In the genomic region with DNA sequence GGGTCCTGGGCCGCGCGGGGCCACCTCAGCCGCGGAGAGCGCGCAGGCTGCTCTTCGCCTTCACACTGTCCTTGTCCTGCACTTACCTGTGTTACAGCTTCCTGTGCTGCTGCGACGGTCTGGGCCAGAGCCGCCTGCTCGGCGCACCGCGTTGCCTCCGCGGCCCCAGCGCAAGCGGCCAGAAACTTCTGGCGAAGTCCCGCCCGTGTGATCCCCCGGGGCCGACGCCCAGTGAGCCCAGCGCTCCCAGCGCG, we compare ENCODE assay signal across 11 mouse cellular contexts. TPM values are rescaled to one million over a fixed set of nuclear protein-coding genes. Genes with fewer than 3 reads are reported as not detected.
DNase-seq lines count a peak whose midpoint lies in the region; ATAC-seq and TF ChIP-seq lines count a peak whose summit lies in the region.
"Had no signal": no experiment of that assay in that cellular context is flagged by ENCODE, and none has a peak within 500 bp of the region (broad histone marks: within the 10 kb centered on the region; RNA-seq: fewer than 3 reads in every experiment).

No protein-coding gene starts in this region.

- H3K4me3 ChIP-seq in intestine, embryonic 15.5 days (replicated peaks) = peak overlapping the region; percentile 21; the same call in 1 of the 2 replicates
- peak overlapping the region; percentile 65 for H3K4me3 ChIP-seq in olfactory bulb, adult 2 months (ENCODE audit: insufficient read depth, low read depth, low read length)
- H3K4me3 ChIP-seq: liver, embryonic 13.5 days; myocyte had no signal

- no peaks in the 10 kb centered on the region for H3K36me3 ChIP-seq in intestine, embryonic 15.5 days
- H3K36me3 ChIP-seq: liver, embryonic 13.5 days had no signal

- ATAC-seq in intestine, embryonic 15.5 days = no peak

- H3K9me3 ChIP-seq in intestine, embryonic 15.5 days = no peaks in the 10 kb centered on the region
- H3K9me3 ChIP-seq: liver, embryonic 13.5 days had no signal

- H3K4me1 ChIP-seq in intestine, embryonic 15.5 days (replicated peaks) = peaks cover 8% of the 10 kb centered on the region; the same call in 1 of the 2 replicates
- H3K4me1 ChIP-seq in olfactory bulb, adult 2 months (ENCODE audit: control insufficient read depth, insufficient read depth, low read length) = peaks cover 11% of the 10 kb centered on the region; the same call in 1 of the 2 replicates
- H3K4me1 ChIP-seq: liver, embryonic 13.5 days had no signal

- H3K27me3 ChIP-seq in intestine, embryonic 15.5 days (replicated peaks) = peaks cover 41% of the 10 kb centered on the region

- no peak overlapping the region for H3K9ac ChIP-seq in intestine, embryonic 15.5 days
- H3K9ac ChIP-seq: liver, embryonic 13.5 days had no signal

- TF ChIP-seq POLR2A in olfactory bulb, adult 2 months (IDR thresholded peaks at IDR 0.05; ENCODE audit: insufficient read depth, low read depth, low read length) = no peak

- peak overlapping the region; percentile 52 for H3K4me2 ChIP-seq in intestine, embryonic 15.5 days (replicated peaks)
- H3K4me2 ChIP-seq: liver, embryonic 13.5 days had no signal

- intact Hi-C loops in gastrocnemius, postnatal 36 days (cut with DNase I) = no loop called here

- under 1% methylated on average over 28 of the region's 28 CpGs for WGBS in intestine, embryonic 15.5 days
- 2% methylated on average over 28 of the region's 28 CpGs for WGBS in olfactory bulb, adult 2 months

- TF ChIP-seq CTCF in olfactory bulb, adult 2 months (IDR thresholded peaks at IDR 0.05; ENCODE audit: insufficient read depth, low read depth, low read length) = no peak

- DNase-seq in embryo, embryonic 10.5 days (ENCODE audit: low spot score) = peak; percentile 1
- DNase-seq in embryo, embryonic 10 days (ENCODE audit: low spot score) = no peak
- peak; percentile 16 for DNase-seq in retina, embryonic 14.5 days (ENCODE audit: low spot score)
- DNase-seq in retina, postnatal 1 day = no peak
- no peak for DNase-seq in gastrocnemius, postnatal 36 days
- no peak for DNase-seq in thymus, postnatal 10 days (ENCODE audit: low spot score in 2 of 2)
- DNase-seq: liver, embryonic 13.5 days had no signal

- no peak overlapping the region for H3K27ac ChIP-seq in intestine, embryonic 15.5 days
- no peak overlapping the region for H3K27ac ChIP-seq in olfactory bulb, adult 2 months (ENCODE audit: insufficient read depth, low read depth, low read length)
- H3K27ac ChIP-seq: liver, embryonic 13.5 days had no signal

RNA-seq across cellular contexts. Expression of a gene that starts 1.0 kb away (rescaled TPM):
- 0.58 and 0.63 TPM in 2 replicates for polyA plus RNA-seq in intestine, embryonic 15.5 days (2015; fragmentation: Nextera tagmentation; extraction: Ambion mirVana)
- not detected in 2 replicates for polyA plus RNA-seq in olfactory bulb, adult 2 months (2012; ENCODE audit: insufficient read depth, insufficient read length, low replicate concordance, missing spikeins)
- total RNA-seq in gastrocnemius, postnatal 36 days (2021) = not detected
- total RNA-seq: hematopoietic stem cell, adult 5-6 weeks had no signal
- polyA plus RNA-seq: myocyte had no signal

Comparison
In these comparisons a context has a peak if more than half of its experiments do, and no peak if none do; other contexts are left out.
1. DNase-seq: peak in embryo, embryonic 10.5 days (single experiment) and retina, embryonic 14.5 days (single experiment); none in embryo, embryonic 10 days (single experiment), retina, postnatal 1 day (single experiment), gastrocnemius, postnatal 36 days (0 of 2) and thymus, postnatal 10 days (0 of 2).